Mouse (Mus musculus) myocyte (in vitro differentiated cells): ENCODE measurements around the gene Yars.

Experiments
- CEBPB ChIP-seq: IDR thresholded peaks from 2 replicates; pipeline ENCODE4 v1.6.1; 2011; ENCODE audit warnings: mild to moderate bottlenecking, moderate library complexity; ENCODE audit not compliant: poor library complexity, insufficient read depth, severe bottlenecking
- E2F4 ChIP-seq: IDR thresholded peaks from one replicate; pipeline ENCODE4 v1.6.1; 2011; ENCODE audit warnings: mild to moderate bottlenecking, control low read depth, moderate library complexity; ENCODE audit not compliant: insufficient read depth
- MAX ChIP-seq: IDR thresholded peaks from one replicate; pipeline ENCODE4 v1.6.1; 2011; ENCODE audit warnings: low read depth, mild to moderate bottlenecking, control low read depth
- POLR2A ChIP-seq: IDR thresholded peaks from one replicate; pipeline ENCODE4 v1.6.1; 2011; ENCODE audit warnings: low read depth, mild to moderate bottlenecking, control low read depth, moderate library complexity; ENCODE audit not compliant: insufficient read length
- TCF12 ChIP-seq: IDR thresholded peaks from one replicate; pipeline ENCODE4 v1.6.1; 2011; ENCODE audit warnings: mild to moderate bottlenecking, control low read depth; ENCODE audit not compliant: poor library complexity, insufficient read depth, severe bottlenecking

DNA sequence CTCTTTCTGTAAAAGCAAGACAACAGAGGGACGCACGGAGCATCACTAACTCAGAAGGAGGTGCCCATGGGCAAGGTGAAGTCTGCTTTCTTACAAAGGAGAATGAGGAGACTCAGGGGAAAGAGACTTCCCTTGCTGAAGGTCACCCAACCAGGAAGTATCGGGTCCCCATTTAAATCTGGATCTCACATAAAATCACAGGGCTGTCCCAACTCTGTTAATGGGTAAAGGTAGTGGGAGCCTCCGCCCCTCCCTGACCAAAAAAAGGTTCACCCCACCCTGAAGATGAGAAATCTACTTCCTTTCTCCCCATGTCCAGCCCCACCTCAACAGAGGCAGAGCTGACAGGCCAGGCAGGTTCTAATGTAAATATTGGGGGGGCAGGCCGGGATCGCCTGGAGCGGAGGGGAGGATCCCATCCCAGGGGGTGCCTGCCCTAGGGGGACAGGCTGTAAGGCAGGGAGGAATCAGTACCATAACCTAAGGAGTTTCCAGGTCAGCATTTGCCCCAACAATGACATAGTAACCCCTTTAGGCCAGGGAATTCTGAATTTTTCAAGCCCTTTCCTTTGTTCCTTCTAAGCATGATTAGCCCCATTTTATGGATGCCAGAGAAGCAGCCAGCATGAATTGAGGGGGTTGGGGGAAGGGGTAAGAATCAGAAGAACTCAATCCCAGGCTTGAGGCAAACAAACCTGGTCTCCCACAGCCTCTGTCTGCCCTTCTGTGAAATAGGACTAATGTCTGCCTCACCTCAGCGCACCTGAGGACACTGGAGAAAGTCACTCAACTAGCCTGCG lies 43.2 kb downstream of the Yars start:
- TF ChIP-seq E2F4 (no peak), POLR2A (no peak), MAX (no peak), CEBPB (no peak), TCF12 (no peak)
